Mouse (Mus musculus): ENCODE measurements around the gene Slc7a1. TPM values are rescaled to one million over a fixed set of nuclear protein-coding genes. Genes with fewer than 3 reads are reported as not detected.
A peak's percentile ranks its signal among the peaks of the same experiment; 100 is the strongest.

Slc7a1 gene
- polyA plus RNA-seq, 1 experiment = 10.6 TPM

- WGBS = 84% methylated on average over 4 of the region's 4 CpGs
- no peak for TF ChIP-seq POLR2A (IDR thresholded peaks at IDR 0.05; ENCODE audit: borderline replicate concordance, control insufficient read depth, low read depth, low read length)
- no peak for TF ChIP-seq CTCF (IDR thresholded peaks at IDR 0.05; ENCODE audit: control insufficient read depth, insufficient read depth, low read length)
Measured at GRCm38 (mm10) chr5:148402641-148403040, 2.9 kb upstream of the Slc7a1 start.

GRCm38 (mm10) chr5:148398766-148399659, 691 bp downstream of the Slc7a1 start:
- peak overlapping the region; percentile 78 for H3K27ac ChIP-seq (ENCODE audit: control insufficient read depth, insufficient read depth, low read depth, low read length, poor library complexity)
- TF ChIP-seq POLR2A (IDR thresholded peaks at IDR 0.05; ENCODE audit: borderline replicate concordance, control insufficient read depth, low read depth, low read length) (no peak), CTCF (IDR thresholded peaks at IDR 0.05; ENCODE audit: control insufficient read depth, insufficient read depth, low read length) (no peak)
- peaks cover 3% of the 10 kb centered on the region for H3K4me1 ChIP-seq (ENCODE audit: control insufficient read depth, insufficient read depth, low read length)
- H3K4me3 ChIP-seq (replicated peaks; ENCODE audit: control insufficient read depth, low read depth, low read length) = peak overlapping the region; percentile 77
- 2% methylated on average over 58 of the region's 58 CpGs for WGBS

More at GRCm38 (mm10) chr5:148402641-148403040, 2.9 kb upstream of the Slc7a1 start:
- Histone ChIP-seq H3K4me3 (replicated peaks; ENCODE audit: control insufficient read depth, low read depth, low read length) (no peak overlapping the region), H3K27ac (ENCODE audit: control insufficient read depth, insufficient read depth, low read depth, low read length, poor library complexity) (no peak overlapping the region), H3K4me1 (ENCODE audit: control insufficient read depth, insufficient read depth, low read length) (peaks cover 3% of the 10 kb centered on the region)

DNA sequence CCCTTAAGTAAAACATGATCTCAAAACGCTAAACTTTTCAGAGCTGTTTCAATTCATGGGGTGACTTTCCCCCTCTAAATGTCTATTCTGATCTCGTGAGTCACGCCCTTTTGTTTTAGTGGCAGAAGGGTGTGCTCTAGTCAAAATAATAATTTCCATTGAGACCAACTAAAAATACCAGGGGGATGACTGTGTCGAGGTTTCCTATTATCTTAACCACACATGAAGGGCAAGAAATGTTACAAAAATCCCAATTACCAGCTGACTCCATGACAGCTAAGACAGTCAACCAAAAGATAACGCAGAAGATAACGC, 1.3 kb downstream of the Slc7a1 start:
- Histone ChIP-seq H3K27ac (ENCODE audit: control insufficient read depth, insufficient read depth, low read depth, low read length, poor library complexity) (no peak overlapping the region), H3K4me3 (replicated peaks; ENCODE audit: control insufficient read depth, low read depth, low read length) (peak overlapping the region; percentile 77), H3K4me1 (ENCODE audit: control insufficient read depth, insufficient read depth, low read length) (peaks cover 3% of the 10 kb centered on the region)
- TF ChIP-seq POLR2A (IDR thresholded peaks at IDR 0.05; ENCODE audit: borderline replicate concordance, control insufficient read depth, low read depth, low read length) (no peak), CTCF (IDR thresholded peaks at IDR 0.05; ENCODE audit: control insufficient read depth, insufficient read depth, low read length) (no peak)
- WGBS = 30% methylated on average over 6 of the region's 6 CpGs

DNA sequence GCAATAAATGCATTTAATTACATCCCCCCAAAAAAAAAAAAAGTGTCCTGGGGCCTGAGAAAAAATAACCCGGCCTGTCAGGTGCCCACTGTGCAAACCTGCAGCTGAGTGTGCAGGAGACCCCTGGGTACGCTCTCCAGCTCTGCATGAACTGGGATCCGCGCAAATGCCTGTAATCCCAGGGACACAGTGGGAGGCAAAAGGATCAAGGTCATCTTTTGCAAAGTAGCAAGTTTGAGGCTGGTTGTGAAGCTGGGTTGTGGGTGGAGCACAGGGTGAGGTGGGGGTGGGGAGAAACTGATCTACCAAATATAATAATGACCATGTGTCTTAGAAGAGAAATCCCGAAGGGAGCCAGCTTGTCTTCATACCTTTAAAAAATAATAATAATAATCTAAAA, 1.8 kb downstream of the Slc7a1 start:
- Histone ChIP-seq H3K27ac (ENCODE audit: control insufficient read depth, insufficient read depth, low read depth, low read length, poor library complexity) (no peak overlapping the region), H3K4me3 (replicated peaks; ENCODE audit: control insufficient read depth, low read depth, low read length) (peak overlapping the region; percentile 37), H3K4me1 (ENCODE audit: control insufficient read depth, insufficient read depth, low read length) (peaks cover 3% of the 10 kb centered on the region)
- 87% methylated on average over 5 of the region's 5 CpGs for WGBS
- TF ChIP-seq CTCF (IDR thresholded peaks at IDR 0.05; ENCODE audit: control insufficient read depth, insufficient read depth, low read length) (no peak), POLR2A (IDR thresholded peaks at IDR 0.05; ENCODE audit: borderline replicate concordance, control insufficient read depth, low read depth, low read length) (no peak)

DNA sequence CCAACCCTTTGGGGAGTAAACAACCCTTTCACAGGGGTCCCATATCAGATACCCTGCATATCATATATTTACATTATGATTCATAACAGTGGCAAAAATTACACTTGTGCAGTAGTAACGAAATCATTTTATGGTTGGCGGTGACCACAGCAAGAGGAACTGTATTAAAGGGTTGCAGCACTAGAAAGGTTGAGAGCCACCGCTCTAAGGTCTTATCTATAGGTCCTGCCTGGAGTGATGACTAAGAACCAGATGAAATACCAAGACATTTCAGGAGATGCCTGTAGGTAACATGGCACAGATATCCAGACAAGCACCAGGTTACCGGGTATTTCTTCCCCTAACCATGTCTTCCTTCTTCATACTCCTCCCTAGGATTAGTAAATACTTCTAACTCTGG, 2.3 kb downstream of the Slc7a1 start:
- WGBS = 52% methylated on average over 4 of the region's 4 CpGs
- Histone ChIP-seq H3K4me1 (ENCODE audit: control insufficient read depth, insufficient read depth, low read length) (peaks cover 3% of the 10 kb centered on the region), H3K27ac (ENCODE audit: control insufficient read depth, insufficient read depth, low read depth, low read length, poor library complexity) (no peak overlapping the region), H3K4me3 (replicated peaks; ENCODE audit: control insufficient read depth, low read depth, low read length) (no peak overlapping the region)
- TF ChIP-seq CTCF (IDR thresholded peaks at IDR 0.05; ENCODE audit: control insufficient read depth, insufficient read depth, low read length) = no peak
- TF ChIP-seq POLR2A (IDR thresholded peaks at IDR 0.05; ENCODE audit: borderline replicate concordance, control insufficient read depth, low read depth, low read length) = no peak

- 92% methylated on average over 8 of the region's 8 CpGs for WGBS
- Histone ChIP-seq H3K4me1 (ENCODE audit: control insufficient read depth, insufficient read depth, low read length) (peaks cover 4% of the 10 kb centered on the region), H3K4me3 (replicated peaks; ENCODE audit: control insufficient read depth, low read depth, low read length) (no peak overlapping the region), H3K27ac (ENCODE audit: control insufficient read depth, insufficient read depth, low read depth, low read length, poor library complexity) (no peak overlapping the region)
- TF ChIP-seq POLR2A (IDR thresholded peaks at IDR 0.05; ENCODE audit: borderline replicate concordance, control insufficient read depth, low read depth, low read length) (no peak), CTCF (IDR thresholded peaks at IDR 0.05; ENCODE audit: control insufficient read depth, insufficient read depth, low read length) (no peak)
Measured at GRCm38 (mm10) chr5:148393316-148393715, 6.4 kb downstream of the Slc7a1 start.

DNA sequence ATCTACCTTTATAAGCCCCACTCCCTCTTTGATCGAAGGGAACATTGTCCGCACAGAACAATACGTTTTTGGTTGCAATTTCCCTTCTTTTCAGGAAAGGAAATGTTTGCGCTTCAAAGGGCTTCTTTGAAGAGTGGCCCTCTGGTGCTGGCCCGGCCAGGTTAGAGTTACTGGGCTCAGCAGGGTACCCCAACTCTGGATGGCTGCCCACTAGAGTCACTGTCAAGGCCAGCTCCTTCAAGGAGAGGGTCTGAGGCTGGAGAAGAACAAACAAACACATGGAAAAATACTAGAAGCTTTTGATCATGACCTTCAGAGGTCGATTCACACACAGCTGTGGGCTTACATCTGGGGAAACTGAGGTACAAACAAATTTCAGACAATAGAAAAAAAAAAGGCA, 6.9 kb downstream of the Slc7a1 start:
- WGBS = 90% methylated on average over 6 of the region's 6 CpGs
- Histone ChIP-seq H3K4me1 (ENCODE audit: control insufficient read depth, insufficient read depth, low read length) (peaks cover 3% of the 10 kb centered on the region), H3K27ac (ENCODE audit: control insufficient read depth, insufficient read depth, low read depth, low read length, poor library complexity) (no peak overlapping the region), H3K4me3 (replicated peaks; ENCODE audit: control insufficient read depth, low read depth, low read length) (no peak overlapping the region)
- no peak for TF ChIP-seq POLR2A (IDR thresholded peaks at IDR 0.05; ENCODE audit: borderline replicate concordance, control insufficient read depth, low read depth, low read length)

DNA sequence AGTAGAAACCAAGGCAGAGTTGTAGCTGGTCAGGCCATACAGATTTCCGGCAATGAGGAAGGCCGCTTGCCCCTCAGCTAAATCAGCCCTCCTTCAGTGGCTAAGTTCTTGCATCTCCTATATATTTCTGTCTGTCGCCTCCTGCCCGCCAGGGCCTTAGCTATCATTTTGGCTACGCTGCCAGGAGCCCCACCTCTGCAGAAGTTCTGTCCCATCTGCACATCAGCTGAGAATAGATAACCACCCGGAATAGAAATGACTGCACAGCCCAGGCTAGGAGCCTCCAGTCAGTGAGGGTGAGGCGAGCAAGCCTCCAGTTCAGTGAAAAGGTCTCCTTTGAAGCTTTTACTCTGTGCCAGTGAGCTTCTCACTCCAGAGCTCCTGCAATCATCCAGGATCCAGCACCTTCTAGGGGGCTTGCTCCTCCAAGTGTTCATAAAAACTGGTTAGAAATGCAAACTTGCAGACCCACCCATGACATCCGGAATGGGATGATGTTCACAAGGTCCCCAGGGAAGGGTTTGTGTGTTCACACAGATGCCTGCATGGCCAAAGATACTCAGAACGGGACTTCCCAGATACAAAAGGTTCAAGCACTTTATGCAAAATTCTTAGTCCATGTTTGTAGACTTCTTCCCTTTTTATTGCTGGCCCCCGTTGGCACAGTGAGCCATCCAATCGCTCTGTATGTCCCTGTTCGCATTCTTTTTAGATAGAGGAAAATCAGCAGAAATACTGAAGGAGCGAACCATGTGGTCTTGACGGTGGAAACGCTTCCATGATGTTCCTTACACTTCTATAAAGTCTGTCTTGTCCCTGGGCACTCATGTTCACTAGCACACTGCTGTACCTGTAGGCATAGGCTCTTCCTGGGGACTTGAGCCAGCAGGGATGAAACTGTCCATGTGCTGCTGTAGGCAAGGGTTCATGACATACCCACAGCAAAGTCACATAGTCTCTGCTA, 10.4 kb downstream of the Slc7a1 start:
- H3K27ac ChIP-seq (ENCODE audit: control insufficient read depth, insufficient read depth, low read depth, low read length, poor library complexity) = peak overlapping the region; percentile 58
- H3K4me3 ChIP-seq (replicated peaks; ENCODE audit: control insufficient read depth, low read depth, low read length) = no peak overlapping the region
- 78% methylated on average over 15 of the region's 15 CpGs for WGBS
- TF ChIP-seq CTCF (IDR thresholded peaks at IDR 0.05; ENCODE audit: control insufficient read depth, insufficient read depth, low read length) (no peak), POLR2A (IDR thresholded peaks at IDR 0.05; ENCODE audit: borderline replicate concordance, control insufficient read depth, low read depth, low read length) (no peak)
- H3K4me1 ChIP-seq (ENCODE audit: control insufficient read depth, insufficient read depth, low read length) = peaks cover 3% of the 10 kb centered on the region

Measured in bone marrow, adult 2 months (tissue).